Mouse (Mus musculus): Measurements from ENCODE around the gene Agap1. TPM values are rescaled to one million over a fixed set of nuclear protein-coding genes. Genes with fewer than 3 reads are reported as not detected.

Agap1 gene
- polyA plus RNA-seq, 1 experiment from 2014 or later: 8.5 TPM

DNA sequence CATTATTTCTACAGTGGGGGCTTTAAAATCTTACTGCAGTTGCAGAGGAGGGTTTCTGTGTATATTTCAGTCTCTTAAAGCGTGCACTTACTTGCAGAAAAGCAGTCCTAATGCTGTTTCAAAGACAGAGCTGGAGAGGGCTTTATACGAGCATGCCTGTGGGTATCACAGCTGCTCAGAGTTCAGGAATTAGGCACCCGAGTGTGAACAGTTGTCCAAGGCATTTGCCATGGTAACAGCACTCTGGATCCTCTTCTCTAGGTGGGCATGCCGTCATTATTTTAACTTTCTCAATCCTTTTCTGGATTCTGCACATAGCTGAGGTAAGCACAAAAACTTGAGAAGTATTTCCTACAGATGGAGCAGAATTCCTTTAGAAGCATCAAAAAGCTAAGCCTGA lies 321.1 kb downstream of the Agap1 start:
- 40% methylated on average over 4 of the region's 4 CpGs for WGBS
- peaks cover 4% of the 10 kb centered on the region; the same call in 1 of the 2 replicates for H3K36me3 ChIP-seq (ENCODE audit: insufficient read depth, low read length)
- H3K9ac ChIP-seq (ENCODE audit: low read depth, low read length): no peak overlapping the region
- no peaks in the 10 kb centered on the region for H3K9me3 ChIP-seq (replicated peaks; ENCODE audit: low read length)
- H3K27me3 ChIP-seq (ENCODE audit: insufficient read depth, low read length): no peaks in the 10 kb centered on the region
- no peak for TF ChIP-seq CTCF (IDR thresholded peaks at IDR 0.05; ENCODE audit: low read depth)
- H3K4me1 ChIP-seq (replicated peaks; ENCODE audit: insufficient read depth, low read length): no peaks in the 10 kb centered on the region
- DNase-seq (ENCODE audit: low spot score) (no peak), ATAC-seq (replicated peaks; ENCODE audit: low FRiP score, low read depth) (no peak)
- no peak overlapping the region for H3K27ac ChIP-seq
- no peak overlapping the region for H3K4me3 ChIP-seq (replicated peaks; ENCODE audit: low read depth, low read length)
- H3K4me2 ChIP-seq (ENCODE audit: low read length): no peak overlapping the region

DNA sequence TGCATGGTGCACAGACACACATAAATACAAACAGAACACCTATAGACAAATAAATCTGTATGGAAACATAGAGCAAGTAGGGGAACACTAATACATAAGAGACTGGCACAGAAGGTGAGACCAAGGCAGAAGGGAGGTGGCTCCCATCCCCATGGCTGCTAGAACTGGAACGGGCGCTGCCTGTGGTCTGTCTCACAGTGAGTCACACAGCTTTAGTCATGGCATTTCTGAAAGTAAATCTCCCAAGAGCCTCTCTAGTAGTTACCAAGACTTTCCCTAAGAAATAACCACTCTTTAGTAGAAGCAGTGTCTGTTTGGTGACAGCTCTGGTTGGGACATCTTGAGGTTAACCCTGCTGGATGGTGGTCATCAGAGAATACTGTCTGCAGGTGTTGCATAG lies 326.1 kb downstream of the Agap1 start:
- H3K4me1 ChIP-seq (replicated peaks; ENCODE audit: insufficient read depth, low read length): no peaks in the 10 kb centered on the region
- no peaks in the 10 kb centered on the region for H3K9me3 ChIP-seq (replicated peaks; ENCODE audit: low read length)
- peaks cover 4% of the 10 kb centered on the region; the same call in 1 of the 2 replicates for H3K36me3 ChIP-seq (ENCODE audit: insufficient read depth, low read length)
- H3K9ac ChIP-seq (ENCODE audit: low read depth, low read length): no peak overlapping the region
- no peak for TF ChIP-seq CTCF (IDR thresholded peaks at IDR 0.05; ENCODE audit: low read depth)
- ATAC-seq (replicated peaks; ENCODE audit: low FRiP score, low read depth) (no peak), DNase-seq (ENCODE audit: low spot score) (no peak)
- 91% methylated on average over 2 of the region's 2 CpGs for WGBS
- H3K27me3 ChIP-seq (ENCODE audit: insufficient read depth, low read length): no peaks in the 10 kb centered on the region
- no peak overlapping the region for H3K4me2 ChIP-seq (ENCODE audit: low read length)
- H3K4me3 ChIP-seq (replicated peaks; ENCODE audit: low read depth, low read length): no peak overlapping the region
- no peak overlapping the region for H3K27ac ChIP-seq

DNA sequence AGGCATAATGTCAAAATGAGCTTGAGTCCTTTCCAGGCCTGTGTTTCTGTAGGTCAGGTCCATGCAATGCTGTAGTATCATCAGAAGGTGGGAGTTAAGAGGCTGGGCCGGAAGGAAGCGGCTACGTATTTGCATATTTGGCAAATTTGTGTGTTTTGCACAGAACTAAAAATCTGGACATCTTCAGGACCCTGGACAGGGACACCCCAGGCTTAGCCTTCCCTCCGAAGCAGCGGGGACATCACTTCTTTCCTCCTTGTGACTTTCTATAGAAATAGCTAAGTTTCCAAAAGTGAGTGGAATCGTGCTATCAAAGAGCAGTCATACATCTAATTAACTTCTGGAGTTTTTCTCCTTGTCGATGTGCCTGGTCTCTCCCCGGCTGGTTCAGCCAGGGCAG lies 327.3 kb downstream of the Agap1 start:
- DNase-seq (ENCODE audit: low spot score): peak; percentile 76
- 63% methylated on average over 8 of the region's 8 CpGs for WGBS
- no peaks in the 10 kb centered on the region for H3K9me3 ChIP-seq (replicated peaks; ENCODE audit: low read length)
- no peak for TF ChIP-seq CTCF (IDR thresholded peaks at IDR 0.05; ENCODE audit: low read depth)
- no peak overlapping the region for H3K27ac ChIP-seq
- no peak overlapping the region for H3K4me2 ChIP-seq (ENCODE audit: low read length)
- H3K9ac ChIP-seq (ENCODE audit: low read depth, low read length): no peak overlapping the region
- H3K27me3 ChIP-seq (ENCODE audit: insufficient read depth, low read length): no peaks in the 10 kb centered on the region
- H3K4me3 ChIP-seq (replicated peaks; ENCODE audit: low read depth, low read length): no peak overlapping the region
- ATAC-seq (replicated peaks; ENCODE audit: low FRiP score, low read depth): no peak
- H3K4me1 ChIP-seq (replicated peaks; ENCODE audit: insufficient read depth, low read length): no peaks in the 10 kb centered on the region
- H3K36me3 ChIP-seq (ENCODE audit: insufficient read depth, low read length): peaks cover 3% of the 10 kb centered on the region; the same call in 1 of the 2 replicates

DNA sequence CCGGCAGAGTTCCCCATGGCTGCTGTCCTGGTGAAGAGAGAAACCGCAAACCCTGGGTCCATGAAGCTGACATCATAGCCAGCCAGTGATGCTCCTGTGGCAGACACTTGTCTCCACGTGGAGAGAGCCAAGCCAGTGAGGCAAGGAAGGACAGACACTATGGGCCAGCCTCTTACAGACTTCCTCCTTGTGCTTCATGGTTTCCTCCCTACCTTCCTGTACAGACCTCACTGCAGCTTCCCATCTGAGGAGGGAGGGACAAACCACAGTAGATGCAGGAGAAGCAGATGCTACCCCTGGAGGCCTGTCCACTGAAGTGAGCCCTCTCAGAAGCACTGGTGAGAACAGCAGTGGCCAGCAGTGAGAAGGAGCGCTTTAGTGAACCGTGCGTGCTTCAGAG lies 332.2 kb downstream of the Agap1 start:
- ATAC-seq (replicated peaks; ENCODE audit: low FRiP score, low read depth) (no peak), DNase-seq (ENCODE audit: low spot score) (no peak)
- WGBS: 92% methylated on average over 6 of the region's 6 CpGs
- Histone ChIP-seq H3K9me3 (replicated peaks; ENCODE audit: low read length) (no peaks in the 10 kb centered on the region), H3K4me3 (replicated peaks; ENCODE audit: low read depth, low read length) (no peak overlapping the region), H3K27ac (no peak overlapping the region), H3K27me3 (ENCODE audit: insufficient read depth, low read length) (no peaks in the 10 kb centered on the region), H3K4me2 (ENCODE audit: low read length) (no peak overlapping the region), H3K9ac (ENCODE audit: low read depth, low read length) (no peak overlapping the region), H3K36me3 (ENCODE audit: insufficient read depth, low read length) (no peaks in the 10 kb centered on the region), H3K4me1 (replicated peaks; ENCODE audit: insufficient read depth, low read length) (no peaks in the 10 kb centered on the region)
- no peak for TF ChIP-seq CTCF (IDR thresholded peaks at IDR 0.05; ENCODE audit: low read depth)

DNA sequence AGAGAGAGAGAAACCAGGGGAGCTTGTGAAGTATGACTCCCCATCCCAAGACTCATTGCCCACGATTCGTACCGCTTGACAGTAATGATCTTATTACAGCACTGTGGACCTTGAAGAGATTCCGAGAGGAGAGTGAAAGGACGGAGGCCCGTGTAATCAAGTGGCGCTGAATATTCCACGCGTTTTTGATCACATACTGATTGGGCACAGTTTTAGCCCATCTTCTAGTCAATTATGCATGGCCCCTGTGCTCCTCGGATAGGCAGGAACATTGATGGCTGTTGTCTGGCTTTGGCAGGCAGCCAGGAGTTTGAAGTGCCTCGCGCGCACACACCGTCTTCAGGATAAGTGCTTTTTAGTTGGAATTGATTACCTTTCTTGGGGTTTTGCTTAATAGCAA lies 344.1 kb downstream of the Agap1 start:
- TF ChIP-seq CTCF (IDR thresholded peaks at IDR 0.05; ENCODE audit: low read depth): no peak
- WGBS: 75% methylated on average over 14 of the region's 14 CpGs
- no peaks in the 10 kb centered on the region for H3K36me3 ChIP-seq (ENCODE audit: insufficient read depth, low read length)
- DNase-seq (ENCODE audit: low spot score) (no peak), ATAC-seq (replicated peaks; ENCODE audit: low FRiP score, low read depth) (no peak)
- no peaks in the 10 kb centered on the region for H3K4me1 ChIP-seq (replicated peaks; ENCODE audit: insufficient read depth, low read length)
- H3K27ac ChIP-seq: no peak overlapping the region
- no peak overlapping the region for H3K4me2 ChIP-seq (ENCODE audit: low read length)
- H3K27me3 ChIP-seq (ENCODE audit: insufficient read depth, low read length): no peaks in the 10 kb centered on the region
- H3K9me3 ChIP-seq (replicated peaks; ENCODE audit: low read length): no peaks in the 10 kb centered on the region
- H3K9ac ChIP-seq (ENCODE audit: low read depth, low read length): no peak overlapping the region
- no peak overlapping the region for H3K4me3 ChIP-seq (replicated peaks; ENCODE audit: low read depth, low read length)

DNA sequence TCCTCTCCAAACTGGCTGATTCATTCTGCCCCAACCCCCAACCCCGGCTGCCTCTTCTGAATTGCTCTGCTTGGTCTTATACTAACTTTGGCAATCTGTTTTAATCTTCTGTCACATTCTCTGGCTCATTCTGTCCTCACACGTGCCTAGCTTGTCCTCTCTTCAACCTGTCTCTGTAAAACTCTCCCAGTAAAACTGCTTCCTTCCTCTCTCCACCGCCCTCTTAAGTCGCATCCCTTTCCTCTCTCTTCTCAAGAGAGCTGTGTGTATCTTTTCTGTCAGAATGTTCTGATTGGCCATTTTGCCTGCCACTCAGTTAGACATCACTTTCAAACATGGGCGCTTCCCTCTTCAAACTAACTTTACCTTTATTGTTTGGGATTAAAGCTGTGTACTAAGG lies 346.9 kb downstream of the Agap1 start:
- H3K4me2 ChIP-seq (ENCODE audit: low read length): no peak overlapping the region
- no peaks in the 10 kb centered on the region for H3K9me3 ChIP-seq (replicated peaks; ENCODE audit: low read length)
- WGBS: 79% methylated on average over 5 of the region's 5 CpGs
- 0 out of 2 replicates have a peak, but pooled peaks cover under 1% of the 10 kb centered on the region for H3K36me3 ChIP-seq (ENCODE audit: insufficient read depth, low read length)
- no peak overlapping the region for H3K4me3 ChIP-seq (replicated peaks; ENCODE audit: low read depth, low read length)
- no peaks in the 10 kb centered on the region for H3K4me1 ChIP-seq (replicated peaks; ENCODE audit: insufficient read depth, low read length)
- H3K27me3 ChIP-seq (ENCODE audit: insufficient read depth, low read length): no peaks in the 10 kb centered on the region
- ATAC-seq (replicated peaks; ENCODE audit: low FRiP score, low read depth) (no peak), DNase-seq (ENCODE audit: low spot score) (no peak)
- no peak overlapping the region for H3K9ac ChIP-seq (ENCODE audit: low read depth, low read length)
- TF ChIP-seq CTCF (IDR thresholded peaks at IDR 0.05; ENCODE audit: low read depth): no peak
- no peak overlapping the region for H3K27ac ChIP-seq

DNA sequence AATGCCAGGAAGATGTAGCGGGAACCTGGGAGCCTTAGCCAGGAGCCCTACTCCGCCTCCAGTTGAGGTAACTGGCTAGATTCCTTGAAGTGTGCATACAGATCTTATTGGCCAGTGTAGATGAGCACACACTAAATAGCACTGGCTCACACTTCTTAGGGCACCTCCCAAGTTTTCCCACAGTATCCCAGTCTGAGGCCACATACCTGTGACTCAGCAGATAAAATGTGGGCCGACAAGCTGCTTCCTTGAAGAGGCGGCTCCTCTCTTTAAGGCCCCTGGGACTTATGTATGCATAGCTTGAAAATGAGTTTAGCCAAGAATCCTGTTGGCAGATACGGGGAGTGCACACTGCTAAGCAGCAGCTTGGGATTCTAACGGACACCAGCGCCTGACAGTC lies 350.4 kb downstream of the Agap1 start:
- H3K4me1 ChIP-seq (replicated peaks; ENCODE audit: insufficient read depth, low read length): no peaks in the 10 kb centered on the region
- H3K27me3 ChIP-seq (ENCODE audit: insufficient read depth, low read length): no peaks in the 10 kb centered on the region
- H3K4me2 ChIP-seq (ENCODE audit: low read length): no peak overlapping the region
- H3K36me3 ChIP-seq (ENCODE audit: insufficient read depth, low read length): 0 out of 2 replicates have a peak, but pooled peaks cover 4% of the 10 kb centered on the region
- H3K27ac ChIP-seq: no peak overlapping the region
- H3K9me3 ChIP-seq (replicated peaks; ENCODE audit: low read length): no peaks in the 10 kb centered on the region
- no peak for TF ChIP-seq CTCF (IDR thresholded peaks at IDR 0.05; ENCODE audit: low read depth)
- H3K9ac ChIP-seq (ENCODE audit: low read depth, low read length): no peak overlapping the region
- H3K4me3 ChIP-seq (replicated peaks; ENCODE audit: low read depth, low read length): no peak overlapping the region
- DNase-seq (ENCODE audit: low spot score) (no peak), ATAC-seq (replicated peaks; ENCODE audit: low FRiP score, low read depth) (no peak)
- WGBS: 87% methylated on average over 7 of the region's 7 CpGs

Measured in kidney, postnatal 0 days (tissue).